Mouse (Mus musculus) spleen, postnatal 0 days (tissue): ENCODE measurements around the gene Sult1a1. TPM values are rescaled to one million over a fixed set of nuclear protein-coding genes. Genes with fewer than 3 reads are reported as not detected.

Source experiments
- polyA plus RNA-seq: library from polyadenylated mRNA; unstranded; fragments of >200 nt; fragmentation: Nextera tagmentation; extraction: Ambion mirVana; gene quantifications from 2 replicates; pipeline ENCODE4 v1.2.1, GENCODE M21; 2015

Gene Sult1a1
- 10.9 and 15.1 TPM in 2 replicates for polyA plus RNA-seq

DNA sequence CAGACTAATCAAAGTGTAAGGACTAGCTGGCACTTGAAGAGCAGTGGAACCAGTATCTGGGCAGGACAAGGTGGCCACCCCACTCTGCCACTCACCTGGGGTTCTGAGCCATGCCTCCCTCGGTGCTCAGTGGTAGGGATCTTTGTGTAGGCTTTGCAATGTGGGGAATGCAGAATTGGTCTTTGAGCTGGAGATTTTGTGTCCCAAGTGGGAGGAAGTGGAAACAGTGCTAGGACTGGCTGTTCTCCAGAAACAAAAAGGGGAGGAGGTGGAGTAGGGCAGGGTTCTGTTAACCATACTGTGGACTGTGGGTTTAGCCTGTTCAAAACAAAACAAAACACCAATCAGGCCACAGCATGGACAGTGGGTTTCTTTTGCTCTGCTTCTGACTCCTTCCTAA, at the start of gene Sult1a1:
TSS of gene Sult1a1 (minus strand) at position 226 of the 400 bp plus-strand sequence.

DNA sequence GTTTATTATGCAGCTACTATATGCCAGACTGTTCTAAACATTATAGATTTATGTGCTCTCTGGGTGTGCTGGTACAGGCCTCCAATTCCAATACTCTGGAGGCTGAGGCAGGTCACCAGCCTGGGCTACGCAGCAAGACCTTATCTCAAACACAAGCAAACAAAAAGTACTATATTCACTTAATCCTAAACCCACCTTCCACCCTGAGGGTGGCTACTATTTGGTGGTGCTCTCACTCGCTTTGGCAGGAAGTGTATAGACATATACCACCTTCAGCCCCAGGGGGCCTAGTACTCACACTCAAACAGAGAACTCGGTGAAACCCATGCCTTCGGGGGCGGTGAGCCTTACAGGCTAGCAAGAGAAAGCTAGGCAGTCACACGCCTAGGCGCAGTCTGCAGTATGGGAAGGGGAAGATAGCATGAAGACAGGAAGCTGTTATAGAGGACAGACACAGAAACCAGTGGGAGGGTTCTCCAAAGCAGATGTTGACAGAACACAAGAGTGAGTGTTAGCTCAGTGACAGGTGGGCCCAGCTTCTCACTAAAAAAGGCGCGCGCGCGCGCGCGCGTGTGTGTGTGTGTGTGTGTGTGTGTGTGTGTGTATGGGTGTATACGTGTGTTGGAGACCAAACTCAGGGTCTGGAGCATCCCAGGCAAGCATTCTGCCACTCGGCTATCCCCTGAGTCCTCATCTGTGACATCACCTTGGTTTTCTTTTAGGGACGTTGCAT, 31.4 kb upstream of the Sult1a1 start, which contains the start of gene Coro1a:
TSS of gene Coro1a (minus strand) at position 346 of the 733 bp plus-strand sequence.

DNA sequence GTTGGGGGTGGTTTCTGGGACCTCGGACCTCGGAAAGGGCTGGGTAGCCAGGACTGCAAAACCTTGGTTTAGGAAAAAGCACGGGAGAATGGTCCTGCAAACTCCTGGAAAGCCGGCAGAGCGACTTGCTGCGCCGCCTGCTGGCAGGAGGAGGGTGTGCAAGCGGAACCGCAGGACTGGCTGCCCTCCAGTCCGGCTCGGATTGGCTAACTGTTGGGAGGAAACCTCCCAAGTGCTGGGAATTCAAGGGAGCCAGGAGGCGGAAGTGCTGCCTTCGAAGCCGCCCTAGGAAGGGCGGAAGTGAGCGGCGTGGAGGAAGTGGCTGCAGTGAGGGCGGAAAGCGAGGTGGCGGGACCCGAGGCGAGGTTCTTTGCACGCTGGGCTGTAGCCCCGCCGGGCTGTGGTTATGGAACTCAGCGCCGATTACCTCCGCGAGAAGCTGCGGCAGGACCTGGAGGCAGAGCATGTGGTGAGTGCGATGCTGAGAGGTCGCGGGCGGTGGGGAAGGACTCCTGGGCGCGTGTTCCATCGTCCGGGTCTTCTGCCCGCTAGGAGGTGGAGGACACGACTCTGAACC, 19.5 kb upstream of the Sult1a1 start, which contains the start of gene Slx1b:
TSS of gene Slx1b (minus strand) at position 154 of the 577 bp plus-strand sequence.

GRCm38 (mm10) chr7:126695210-126695611, 19.0 kb upstream of the Sult1a1 start, which contains the start of gene Bola2:
Bola2 (plus strand) TSS chr7:126695401.

DNA sequence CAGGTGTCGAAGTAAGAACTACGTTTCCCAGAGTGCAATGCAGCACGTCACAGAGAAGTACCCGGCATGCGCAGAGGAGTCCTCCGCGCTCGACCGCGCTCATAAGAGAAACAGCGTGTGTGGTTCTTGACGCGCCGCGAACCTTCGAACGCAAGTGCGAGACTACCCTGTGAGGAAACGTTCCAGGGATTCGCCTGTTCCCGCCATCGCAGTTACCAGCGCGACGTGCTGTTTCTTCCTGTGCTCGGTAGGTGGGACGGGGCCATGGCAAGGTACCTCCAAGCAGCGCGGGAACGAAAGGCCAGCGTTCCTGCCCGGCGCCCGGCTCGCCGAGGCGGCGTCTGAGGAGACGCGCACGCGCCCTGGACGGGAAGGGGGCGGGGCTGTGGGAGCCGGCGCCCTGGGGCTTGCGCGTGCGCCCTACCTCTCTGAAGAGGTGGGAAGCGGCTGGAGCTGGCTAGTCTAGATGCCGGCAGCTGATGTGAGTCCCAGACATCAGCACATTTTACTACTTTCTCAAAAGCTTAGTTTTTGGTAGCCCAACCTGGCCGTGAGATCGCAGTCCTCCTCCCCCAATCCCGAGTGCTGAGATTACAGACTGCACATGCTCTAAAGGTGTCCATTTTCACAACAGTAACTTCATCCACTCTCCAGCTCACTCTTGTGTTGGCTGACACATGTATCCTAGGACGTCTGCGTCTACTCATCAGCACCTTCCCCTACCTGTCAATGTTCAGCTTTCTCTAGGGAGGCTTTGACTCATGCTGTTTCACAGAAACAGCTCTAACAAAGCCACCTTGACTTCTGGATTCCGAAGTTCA, 26.8 kb downstream of the Sult1a1 start, which contains the start of gene Sgf29:
TSS of gene Sgf29 (plus strand) at position 79 of the 821 bp plus-strand sequence.

DNA sequence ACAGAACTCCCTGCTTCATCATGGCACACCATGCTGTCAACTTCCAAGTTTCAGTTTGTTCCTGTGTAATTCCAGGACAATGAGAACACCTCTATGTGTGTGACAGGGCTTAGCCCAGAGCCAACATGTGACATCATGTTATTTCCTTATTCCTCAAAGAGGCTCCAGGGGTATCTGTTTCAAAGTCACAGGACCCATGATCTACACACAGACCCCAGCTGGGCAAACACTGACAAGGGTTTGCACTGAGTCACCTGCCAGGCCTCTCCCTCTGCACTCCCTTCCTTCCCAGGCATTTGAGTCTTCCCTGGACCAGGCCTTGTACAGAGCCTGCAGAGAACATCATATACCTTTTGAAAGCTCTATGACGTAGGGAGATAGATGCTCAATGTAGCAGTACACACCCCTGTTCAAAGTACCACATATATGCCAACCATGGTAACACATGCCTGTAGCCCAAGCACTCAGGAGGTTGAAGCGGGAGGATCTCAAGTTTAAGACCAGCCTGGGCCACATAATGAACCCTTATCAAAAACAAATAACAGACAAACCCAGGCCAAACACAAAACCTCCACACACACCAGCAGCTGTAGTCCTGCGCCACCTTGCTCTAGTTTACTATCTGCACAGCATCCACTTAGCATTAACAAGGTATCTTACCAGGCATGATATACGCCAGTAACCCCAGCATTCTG, 45.3 kb downstream of the Sult1a1 start, which contains the start of gene Nupr1:
TSS of gene Nupr1 (minus strand) at position 38 of the 695 bp plus-strand sequence.

Other genes with a start within 250 kb of the Sult1a1 start
- 9.6 and 14.7 TPM in 2 replicates for gene Rabep2, start 247.7 kb downstream of the Sult1a1 start, polyA plus RNA-seq
- gene Atp2a1, start 213.3 kb downstream of the Sult1a1 start, polyA plus RNA-seq: 0.54 and 0.86 TPM in 2 replicates
- 14.4 and 17.8 TPM in 2 replicates for gene Sh2b1, start 201.0 kb downstream of the Sult1a1 start, polyA plus RNA-seq
- gene Tufm, start 189.1 kb downstream of the Sult1a1 start, polyA plus RNA-seq: 56.1 and 56.4 TPM in 2 replicates
- 25.9 and 26.0 TPM in 2 replicates for gene Atxn2l, start 173.0 kb downstream of the Sult1a1 start, polyA plus RNA-seq
- gene Eif3c, start 110.0 kb downstream of the Sult1a1 start, polyA plus RNA-seq: 127 and 128 TPM in 2 replicates
- gene Apobr, start 91.5 kb downstream of the Sult1a1 start, polyA plus RNA-seq: 8.2 and 8.4 TPM in 2 replicates
- gene Cln3, start 90.6 kb downstream of the Sult1a1 start, polyA plus RNA-seq: 23.1 and 32.8 TPM in 2 replicates
- gene Il27, start 81.5 kb downstream of the Sult1a1 start, polyA plus RNA-seq: 0.52 and 0.55 TPM in 2 replicates
- 14.0 and 15.6 TPM in 2 replicates for gene Nupr1, start 45.6 kb downstream of the Sult1a1 start, polyA plus RNA-seq
- 32.5 and 37.4 TPM in 2 replicates for gene Sgf29, start 27.1 kb downstream of the Sult1a1 start, polyA plus RNA-seq
- 142 and 152 TPM in 2 replicates for gene Bola2, start 19.0 kb upstream of the Sult1a1 start, polyA plus RNA-seq
- 3.1 and 4.5 TPM in 2 replicates for gene Slx1b, start 19.4 kb upstream of the Sult1a1 start, polyA plus RNA-seq
- 226 and 316 TPM in 2 replicates for gene Coro1a, start 31.4 kb upstream of the Sult1a1 start, polyA plus RNA-seq
- 46.8 and 62.2 TPM in 2 replicates for gene Mapk3, start 83.2 kb upstream of the Sult1a1 start, polyA plus RNA-seq
- 4.7 and 6.9 TPM in 2 replicates for gene Gdpd3, start 89.9 kb upstream of the Sult1a1 start, polyA plus RNA-seq
- 155 and 172 TPM in 2 replicates for gene Ypel3, start 100.5 kb upstream of the Sult1a1 start, polyA plus RNA-seq
- 0.81 and 1.0 TPM in 2 replicates for gene Tbx6, start 105.1 kb upstream of the Sult1a1 start, polyA plus RNA-seq
- 134 and 141 TPM in 2 replicates for gene Ppp4c, start 116.1 kb upstream of the Sult1a1 start, polyA plus RNA-seq
- gene Fam57b, start 121.2 kb upstream of the Sult1a1 start, polyA plus RNA-seq: 0.16 TPM in 1 of 2 replicates, not detected in the other
- not detected in 2 replicates for gene 4930451I11Rik, start 155.2 kb upstream of the Sult1a1 start, polyA plus RNA-seq
- not detected in 2 replicates for gene Doc2a, start 171.0 kb upstream of the Sult1a1 start, polyA plus RNA-seq
- gene Hirip3, start 185.5 kb upstream of the Sult1a1 start, polyA plus RNA-seq: 22.2 and 23.3 TPM in 2 replicates
- 54.5 and 56.4 TPM in 2 replicates for gene Ino80e, start 185.9 kb upstream of the Sult1a1 start, polyA plus RNA-seq
- 16.8 and 21.7 TPM in 2 replicates for gene Taok2, start 208.3 kb upstream of the Sult1a1 start, polyA plus RNA-seq
- gene Tmem219, start 246.5 kb upstream of the Sult1a1 start, polyA plus RNA-seq: 27.2 and 31.4 TPM in 2 replicates